Mouse (Mus musculus): Measurements from ENCODE around the gene Btbd17. TPM values are rescaled to one million over a fixed set of nuclear protein-coding genes. Genes with fewer than 3 reads are reported as not detected.
A peak's percentile ranks its signal among the peaks of the same experiment; 100 is the strongest.

Btbd17 gene
- 0.49 TPM for polyA plus RNA-seq (2012; fragmentation: generic; extraction: Trizol)
- long read RNA-seq, experiment 1, partial matches to known transcripts = 2 of 7 reads
- long read RNA-seq, experiment 1, other reads (novel, unspliced or antisense) = 1 of 7 reads
- long read RNA-seq, experiment 2 = 0 reads

GRCm38 (mm10) chr11:114795848-114796322 is at the start of gene Btbd17:
TSS of gene Btbd17 (minus strand) at chr11:114795945.
- Histone ChIP-seq H3K27me3 (ENCODE audit: control insufficient read depth, insufficient read depth, insufficient read length) (peaks cover 4% of the 10 kb centered on the region), H3K36me3 (ENCODE audit: control insufficient read depth, insufficient read depth) (no peaks in the 10 kb centered on the region), H3ac (ENCODE audit: control insufficient read depth, insufficient read length, low read depth) (no peak within 1 kb of the TSS), H3K79me2 (ENCODE audit: control insufficient read depth, insufficient read depth) (no peaks in the 10 kb centered on the region), H3K4me3 (ENCODE audit: insufficient read depth, poor library complexity, severe bottlenecking) (no peak within 1 kb of the TSS), H3K79me3 (ENCODE audit: low read depth) (no peaks in the 10 kb centered on the region)
- TF ChIP-seq USF1 (IDR thresholded peaks at IDR 0.05; ENCODE audit: low read depth) = no peak

GRCm38 (mm10) chr11:114844464-114845220 is 48.9 kb upstream of the Btbd17 start:
- no peaks in the 10 kb centered on the region for H3K79me3 ChIP-seq (ENCODE audit: low read depth)
- no peaks in the 10 kb centered on the region for H3K36me3 ChIP-seq (ENCODE audit: control insufficient read depth, insufficient read depth)
- no peaks in the 10 kb centered on the region for H3K27me3 ChIP-seq (ENCODE audit: control insufficient read depth, insufficient read depth, insufficient read length)
- H3K4me3 ChIP-seq (ENCODE audit: insufficient read depth, poor library complexity, severe bottlenecking) = no peak overlapping the region
- no peak for TF ChIP-seq MYOG (IDR thresholded peaks at IDR 0.05; ENCODE audit: control insufficient read depth, extremely low read depth, insufficient read length)
- no peak for TF ChIP-seq CTCF (IDR thresholded peaks at IDR 0.05; ENCODE audit: control insufficient read depth, insufficient read depth, insufficient read length)
- no peak for TF ChIP-seq MYOD1 (IDR thresholded peaks at IDR 0.05; ENCODE audit: control insufficient read depth, insufficient read length, low read depth)
- TF ChIP-seq FOSL1 (IDR thresholded peaks at IDR 0.05; ENCODE audit: insufficient read depth, low read length, poor library complexity, severe bottlenecking) = no peak
- TF ChIP-seq MAX (IDR thresholded peaks at IDR 0.05) = no peak
- no peak for TF ChIP-seq CEBPB (IDR thresholded peaks at IDR 0.05; ENCODE audit: low read depth)
- TF ChIP-seq USF1 (IDR thresholded peaks at IDR 0.05; ENCODE audit: low read depth) = no peak
- H3ac ChIP-seq (ENCODE audit: control insufficient read depth, insufficient read length, low read depth) = no peak overlapping the region
- H3K79me2 ChIP-seq (ENCODE audit: control insufficient read depth, insufficient read depth) = no peaks in the 10 kb centered on the region

- Histone ChIP-seq H3K79me2 (ENCODE audit: control insufficient read depth, insufficient read depth) (no peaks in the 10 kb centered on the region), H3K27me3 (ENCODE audit: control insufficient read depth, insufficient read depth, insufficient read length) (no peaks in the 10 kb centered on the region), H3K79me3 (ENCODE audit: low read depth) (no peaks in the 10 kb centered on the region), H3ac (ENCODE audit: control insufficient read depth, insufficient read length, low read depth) (no peak overlapping the region), H3K4me3 (ENCODE audit: insufficient read depth, poor library complexity, severe bottlenecking) (no peak overlapping the region), H3K36me3 (ENCODE audit: control insufficient read depth, insufficient read depth) (no peaks in the 10 kb centered on the region)
- TF ChIP-seq CEBPB (IDR thresholded peaks at IDR 0.05; ENCODE audit: low read depth) = no peak
- TF ChIP-seq USF1 (IDR thresholded peaks at IDR 0.05; ENCODE audit: low read depth) = no peak
- no peak for TF ChIP-seq MYOG (IDR thresholded peaks at IDR 0.05; ENCODE audit: control insufficient read depth, extremely low read depth, insufficient read length)
- TF ChIP-seq FOSL1 (IDR thresholded peaks at IDR 0.05; ENCODE audit: insufficient read depth, low read length, poor library complexity, severe bottlenecking) = no peak
- peak; percentile 46 for TF ChIP-seq MYOD1 (IDR thresholded peaks at IDR 0.05; ENCODE audit: control insufficient read depth, insufficient read length, low read depth)
- no peak for TF ChIP-seq MAX (IDR thresholded peaks at IDR 0.05)
Measured at GRCm38 (mm10) chr11:114843818-114844463, 48.2 kb upstream of the Btbd17 start.

- TF ChIP-seq USF1 (IDR thresholded peaks at IDR 0.05; ENCODE audit: low read depth) (no peak), FOSL1 (IDR thresholded peaks at IDR 0.05; ENCODE audit: insufficient read depth, low read length, poor library complexity, severe bottlenecking) (no peak), CTCF (IDR thresholded peaks at IDR 0.05; ENCODE audit: control insufficient read depth, insufficient read depth, insufficient read length) (no peak), CEBPB (IDR thresholded peaks at IDR 0.05; ENCODE audit: low read depth) (no peak), MAX (IDR thresholded peaks at IDR 0.05) (no peak), MYOG (IDR thresholded peaks at IDR 0.05; ENCODE audit: control insufficient read depth, extremely low read depth, insufficient read length) (no peak), MYOD1 (IDR thresholded peaks at IDR 0.05; ENCODE audit: control insufficient read depth, insufficient read length, low read depth) (no peak)
- no peaks in the 10 kb centered on the region for H3K27me3 ChIP-seq (ENCODE audit: control insufficient read depth, insufficient read depth, insufficient read length)
- H3K79me3 ChIP-seq (ENCODE audit: low read depth) = no peaks in the 10 kb centered on the region
- H3K4me3 ChIP-seq (ENCODE audit: insufficient read depth, poor library complexity, severe bottlenecking) = no peak overlapping the region
- no peaks in the 10 kb centered on the region for H3K36me3 ChIP-seq (ENCODE audit: control insufficient read depth, insufficient read depth)
- no peak overlapping the region for H3ac ChIP-seq (ENCODE audit: control insufficient read depth, insufficient read length, low read depth)
- no peaks in the 10 kb centered on the region for H3K79me2 ChIP-seq (ENCODE audit: control insufficient read depth, insufficient read depth)
Measured at GRCm38 (mm10) chr11:114833166-114833565, 37.4 kb upstream of the Btbd17 start.

GRCm38 (mm10) chr11:114830433-114830773 is 34.7 kb upstream of the Btbd17 start:
- TF ChIP-seq MAX (IDR thresholded peaks at IDR 0.05) (no peak), MYOG (IDR thresholded peaks at IDR 0.05; ENCODE audit: control insufficient read depth, extremely low read depth, insufficient read length) (no peak), USF1 (IDR thresholded peaks at IDR 0.05; ENCODE audit: low read depth) (no peak), CEBPB (IDR thresholded peaks at IDR 0.05; ENCODE audit: low read depth) (no peak), MYOD1 (IDR thresholded peaks at IDR 0.05; ENCODE audit: control insufficient read depth, insufficient read length, low read depth) (no peak), FOSL1 (IDR thresholded peaks at IDR 0.05; ENCODE audit: insufficient read depth, low read length, poor library complexity, severe bottlenecking) (no peak), CTCF (IDR thresholded peaks at IDR 0.05; ENCODE audit: control insufficient read depth, insufficient read depth, insufficient read length) (no peak)
- Histone ChIP-seq H3K79me2 (ENCODE audit: control insufficient read depth, insufficient read depth) (no peaks in the 10 kb centered on the region), H3K4me3 (ENCODE audit: insufficient read depth, poor library complexity, severe bottlenecking) (no peak overlapping the region), H3K79me3 (ENCODE audit: low read depth) (no peaks in the 10 kb centered on the region), H3ac (ENCODE audit: control insufficient read depth, insufficient read length, low read depth) (no peak overlapping the region), H3K27me3 (ENCODE audit: control insufficient read depth, insufficient read depth, insufficient read length) (no peaks in the 10 kb centered on the region), H3K36me3 (ENCODE audit: control insufficient read depth, insufficient read depth) (no peaks in the 10 kb centered on the region)
